Mouse (Mus musculus) urinary bladder, adult 18-20 months (tissue): ENCODE measurements around the gene Gm45844.
"Not testable (repeated sequence)": the region's sequence is repeated elsewhere in the genome, so short reads cannot be mapped to it uniquely, and the experiment has no call there.

Experiments
- DNase-seq, 2 experiments: peaks; one replicate each; pipeline ENCODE4 v3.0.0; 2022; ENCODE audit warnings: low spot score in 2 of 2, mixed read lengths in 2 of 2

Gm45844 gene

DNA sequence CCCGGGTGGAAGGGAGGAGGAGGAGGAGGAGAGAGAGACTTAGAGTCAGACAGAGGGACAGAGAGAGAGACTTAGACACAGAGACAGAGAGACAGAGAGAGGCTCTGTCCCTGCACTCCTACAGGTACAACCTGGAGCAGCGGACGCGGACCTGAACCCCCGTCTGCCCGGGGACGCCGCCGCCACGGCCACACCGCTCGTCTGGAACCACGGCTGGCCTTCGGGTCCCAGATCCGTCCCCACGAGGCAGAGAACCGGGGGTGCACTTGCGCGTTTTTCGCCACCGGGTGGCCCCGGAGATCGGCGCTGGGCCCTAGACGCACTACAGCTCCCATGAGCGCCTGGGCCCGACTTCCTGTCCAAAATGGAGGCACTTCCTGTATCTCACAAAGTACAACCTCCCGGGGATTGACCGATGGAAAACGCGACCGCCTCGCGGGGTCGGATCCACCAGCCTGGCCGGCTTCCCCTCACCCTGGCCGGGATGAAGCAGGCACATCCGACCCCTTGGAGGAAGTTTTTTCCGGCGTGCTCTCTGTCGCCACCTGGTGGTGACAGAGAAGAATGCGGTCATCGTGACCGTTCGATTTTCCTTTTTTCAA is at the start of gene Gm45844:
TSS of gene Gm45844 (minus strand) at position 324 of the 602 bp plus-strand sequence.
- peak; percentile 84 to 86 for DNase-seq

DNA sequence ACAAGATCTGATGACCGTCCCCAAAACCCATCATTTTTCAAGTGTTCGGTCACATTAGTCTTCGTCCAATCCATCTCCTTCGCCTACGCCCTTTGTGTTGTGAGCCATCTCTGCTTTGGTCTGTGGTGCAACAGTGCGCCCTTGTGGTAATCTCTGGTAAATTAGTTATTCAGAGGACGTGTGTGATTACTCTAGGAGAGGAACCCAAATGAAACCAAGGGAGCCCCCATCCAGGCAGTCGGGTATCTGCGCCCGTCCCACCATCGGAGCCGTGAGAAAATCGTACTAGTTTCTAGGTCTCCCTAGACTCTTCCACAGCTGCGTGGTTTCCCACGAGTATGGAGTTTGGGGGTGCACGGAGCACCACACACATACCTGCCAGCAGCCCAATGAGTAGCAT is 17.5 kb upstream of the Gm45844 start:
- no peak for DNase-seq

DNA sequence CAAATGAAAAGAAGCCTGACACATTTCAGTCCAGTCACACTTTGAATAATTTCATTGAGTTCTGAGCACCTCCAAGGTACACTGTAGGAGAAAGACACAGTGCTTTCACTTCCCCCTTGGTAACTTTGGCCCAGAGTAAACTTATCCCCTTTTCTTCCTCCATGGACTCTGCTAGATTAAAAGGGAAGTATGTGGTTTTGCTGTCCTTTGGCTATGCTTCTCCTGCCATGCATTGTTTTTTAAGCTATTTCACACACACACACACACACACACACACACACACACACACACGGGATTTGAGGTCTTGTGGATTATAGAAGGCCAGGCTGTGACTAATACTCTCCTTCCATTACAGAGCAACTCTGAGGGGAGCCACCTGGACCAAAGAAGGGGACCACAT is 3.3 kb upstream of the Gm45844 start:
- DNase-seq = no peak

DNA sequence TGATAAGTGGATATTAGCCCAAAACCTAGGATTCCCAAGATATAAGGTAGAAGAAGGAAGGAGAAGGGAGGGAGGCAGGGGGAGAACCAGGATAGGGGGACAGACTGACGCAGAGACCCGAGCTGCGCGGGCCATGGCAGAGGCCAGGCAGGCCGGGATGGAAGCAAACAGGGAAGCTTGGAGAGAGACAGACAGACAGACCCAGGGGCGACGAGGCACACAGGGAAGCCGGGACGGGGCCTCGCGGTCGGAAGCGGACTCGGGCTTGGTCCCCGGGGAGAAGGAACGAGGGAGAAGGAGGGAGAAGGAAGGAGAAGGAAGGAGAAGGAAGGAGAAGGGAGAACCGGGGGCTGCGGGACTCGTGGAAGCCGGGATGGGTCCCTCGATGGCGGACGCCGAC is 533 bp downstream of the Gm45844 start:
- DNase-seq = not testable (repeated sequence)

DNA sequence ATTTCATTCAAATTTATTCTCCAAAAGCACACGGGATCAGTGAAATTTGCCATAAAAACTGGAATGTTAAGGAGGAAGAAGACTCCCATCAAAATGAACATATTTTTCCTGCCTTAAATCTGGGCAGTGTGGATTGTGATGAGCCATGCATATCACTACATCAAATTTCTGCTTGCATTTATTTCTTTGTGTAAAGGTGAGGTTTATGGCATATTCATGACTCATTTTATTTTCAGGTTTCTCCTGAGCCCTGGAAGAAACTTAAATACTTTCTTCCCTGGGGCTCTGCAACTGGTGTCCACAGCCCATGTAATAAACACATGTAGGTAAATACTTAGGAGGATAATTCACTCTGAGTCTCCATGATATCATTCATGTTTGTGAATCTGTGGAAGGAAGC is 30.9 kb downstream of the Gm45844 start, which contains the start of gene Vmn2r29:
TSS of gene Vmn2r29 (minus strand) at position 101 of the 400 bp plus-strand sequence.
- not testable (repeated sequence) for DNase-seq

DNA sequence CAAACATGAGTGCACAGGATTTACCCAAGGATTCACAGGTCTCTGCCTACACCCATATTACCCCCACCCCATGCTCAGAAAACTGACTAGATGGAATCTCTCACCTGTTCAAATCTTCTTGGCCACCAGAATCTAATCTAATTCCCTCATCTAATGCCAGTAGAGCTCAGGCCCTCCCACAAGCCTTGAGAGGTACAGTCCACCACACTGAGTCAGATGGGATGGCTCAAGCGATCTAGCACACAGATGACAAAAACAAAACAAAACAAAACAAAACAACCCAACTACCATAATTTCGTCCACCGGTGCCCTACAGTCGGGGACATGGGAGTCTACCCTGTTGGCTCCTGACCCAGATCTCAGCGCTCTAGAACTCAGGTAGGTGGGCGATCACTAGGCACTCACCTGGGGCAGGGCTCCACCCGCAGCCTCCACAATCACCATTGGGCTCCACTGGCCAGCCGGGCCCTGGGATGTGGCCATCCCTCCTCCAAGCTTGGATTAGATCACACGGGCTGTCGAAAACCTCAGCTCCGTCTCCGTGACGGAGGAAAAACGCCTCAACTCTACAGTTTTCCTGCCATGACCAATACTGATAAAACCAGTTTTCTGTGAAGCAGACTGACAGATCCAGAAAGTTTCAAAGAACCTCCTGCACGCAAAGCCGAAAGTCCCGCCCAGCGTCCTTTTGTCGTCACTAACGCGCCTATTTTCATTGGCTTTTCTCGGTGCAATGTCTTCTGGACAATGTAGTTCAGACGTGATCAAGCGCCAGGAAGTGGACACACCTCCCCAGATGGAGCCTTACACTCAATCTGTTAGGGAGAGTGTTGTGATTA is 68.6 kb downstream of the Gm45844 start, which contains the start of gene Zfp772:
TSS of gene Zfp772 (minus strand) at position 686 of the 839 bp plus-strand sequence.
- DNase-seq = peak; percentile 35 to 47

DNA sequence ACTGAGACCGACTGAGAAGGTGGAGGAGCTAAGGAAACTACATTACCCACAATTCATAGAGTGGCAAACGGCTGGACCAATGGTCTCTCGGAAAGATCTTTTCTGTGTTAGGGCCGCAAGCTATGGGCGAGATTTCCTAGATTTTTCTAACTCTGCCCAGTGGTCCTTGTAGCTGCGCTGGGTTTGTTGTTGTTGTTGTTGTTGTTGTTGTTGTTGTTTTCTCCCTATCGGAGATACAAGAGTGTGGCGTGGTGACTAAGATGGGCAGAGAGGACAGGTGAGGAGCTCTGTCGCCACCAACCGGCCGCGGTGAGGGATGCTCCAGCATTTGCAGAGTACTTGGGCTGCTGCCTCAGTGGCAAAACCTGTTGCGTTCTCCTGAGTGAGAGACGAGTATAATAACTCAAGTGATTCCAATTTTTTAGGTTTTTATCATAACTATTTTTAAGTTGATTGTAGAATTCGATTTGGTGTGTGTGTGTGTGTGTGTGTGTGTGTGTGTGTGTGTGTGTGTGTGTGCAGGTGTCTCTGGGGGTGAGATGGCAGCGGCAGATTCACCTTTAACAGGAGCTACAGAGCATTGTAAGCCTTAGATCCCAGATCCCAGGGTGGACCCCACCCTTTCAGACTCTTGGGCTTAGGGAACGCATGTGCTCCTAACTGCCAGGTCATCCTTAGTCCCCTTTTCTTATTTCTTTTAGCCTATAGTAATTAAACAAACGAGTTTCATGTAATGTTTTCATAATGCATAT is 89.7 kb downstream of the Gm45844 start:
- DNase-seq = peak; percentile 55 to 69

DNA sequence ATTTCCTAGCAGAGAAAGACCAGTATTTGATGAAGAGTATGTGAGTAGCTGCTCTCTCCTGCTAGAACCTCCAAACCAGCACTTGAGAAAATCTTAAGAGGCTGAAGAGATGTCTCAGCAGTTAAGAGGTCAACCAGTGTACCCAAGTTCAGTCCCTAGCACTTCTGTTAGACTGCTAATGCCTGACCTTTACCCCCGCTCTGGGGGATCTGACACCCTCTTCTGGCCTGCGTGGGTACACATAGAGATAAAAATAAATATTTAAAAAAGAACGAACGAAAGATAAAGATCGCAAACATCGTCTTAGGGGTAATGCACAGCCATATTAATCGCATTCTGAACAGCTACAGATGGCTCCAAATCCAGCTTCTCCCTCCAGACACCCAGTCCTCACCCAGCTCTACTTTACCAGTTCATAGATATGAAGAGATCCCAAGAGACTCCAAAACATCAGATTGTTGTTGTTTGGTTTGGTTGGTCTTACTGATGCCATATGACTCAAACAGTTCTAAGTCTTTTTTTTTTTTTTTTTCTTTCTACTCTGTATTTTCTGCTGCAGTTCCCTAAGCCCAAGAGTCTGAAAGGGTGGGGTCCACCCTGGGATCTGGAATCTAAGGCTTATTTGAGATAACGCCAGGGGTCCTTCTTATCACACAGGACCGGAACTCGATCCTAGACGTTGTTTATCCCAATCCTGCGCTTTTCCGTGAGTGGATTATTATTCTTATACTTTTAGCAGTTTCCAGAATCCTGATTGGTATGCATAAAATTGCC is 90.5 kb downstream of the Gm45844 start:
- no peak for DNase-seq

DNA sequence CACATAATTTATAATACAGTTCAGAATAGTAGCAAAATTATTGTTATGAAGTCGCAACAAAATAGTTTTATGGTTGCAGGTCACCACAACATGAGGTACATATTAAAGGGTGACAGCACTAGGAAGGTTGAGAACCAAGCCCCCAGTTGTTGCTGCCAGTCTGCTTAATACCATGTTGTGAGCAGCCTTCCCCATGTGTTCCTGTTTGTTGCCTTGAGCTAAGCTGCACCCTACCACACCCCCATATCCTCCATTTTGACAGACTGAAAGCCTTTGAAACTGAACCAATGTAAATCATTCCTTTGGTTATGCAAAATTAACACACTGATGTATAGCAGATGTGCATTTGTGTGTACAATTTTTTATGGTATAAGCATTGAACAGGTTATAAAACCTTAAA is 92.2 kb downstream of the Gm45844 start:
- DNase-seq = no peak

DNA sequence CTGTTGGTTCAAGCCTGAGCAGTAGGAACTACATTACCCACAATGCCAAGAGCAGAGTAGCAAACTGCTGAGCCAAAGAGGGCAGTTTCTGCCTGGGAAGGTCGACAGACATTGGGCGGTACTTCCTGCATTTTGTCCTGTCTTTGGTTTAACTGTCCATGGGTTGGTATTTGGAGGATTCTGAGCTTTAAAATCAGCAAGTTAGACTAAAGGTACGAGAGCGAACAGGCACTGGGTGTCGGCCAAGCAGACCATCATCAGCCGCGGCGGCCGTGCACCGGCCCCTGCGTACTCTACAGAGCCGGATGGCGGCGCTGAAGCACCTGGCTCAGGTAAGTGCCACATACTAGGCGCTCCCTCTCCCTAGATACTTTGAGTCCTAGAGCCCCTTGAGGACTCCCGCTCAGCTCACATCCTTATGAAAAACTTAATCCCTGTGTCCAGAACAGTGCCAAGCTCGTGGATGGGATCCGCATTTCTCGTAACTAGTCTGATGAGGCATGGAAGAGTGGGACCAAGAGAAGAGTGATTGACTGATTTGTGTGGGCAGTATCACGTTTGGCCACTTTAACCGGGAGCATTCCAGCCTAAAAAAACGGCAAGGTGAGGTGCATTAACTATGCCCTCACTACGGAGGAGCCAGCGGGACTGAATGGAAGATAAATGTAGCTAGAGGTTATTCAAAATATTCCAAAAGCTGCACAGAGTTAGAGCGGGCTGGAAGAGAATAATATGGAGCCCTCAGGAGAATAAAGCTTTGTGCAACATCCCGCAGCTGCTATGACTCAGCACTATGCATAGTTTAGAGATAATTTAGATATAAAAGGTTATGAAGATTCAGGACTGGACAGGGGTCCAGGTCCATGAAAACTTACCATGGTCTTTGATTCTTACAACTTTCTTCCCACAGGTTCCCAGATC is 106.6 kb downstream of the Gm45844 start, which contains the start of gene Zfp418:
TSS of gene Zfp418 (plus strand) at position 104 of the 921 bp plus-strand sequence.
- DNase-seq = peak; percentile 59 to 60
